Mouse (Mus musculus) left cerebral cortex, postnatal 14 days (tissue): Measurements from ENCODE around the gene Slc17a2. TPM values are rescaled to one million over a fixed set of nuclear protein-coding genes. Genes with fewer than 3 reads are reported as not detected.

Experiments used
- DNase-seq, 2 experiments: peaks; one replicate each; pipeline ENCODE4 v3.0.0; 2021 to 2022; ENCODE audit warnings: low spot score in 2 of 2, mixed read lengths in 1 of 2
- intact Hi-C: fragments of 180-260 bp; cut with DNase I; formaldehyde crosslinking; loops from one replicate; pipeline ENCODE4 v1.15.1; 2025
- total RNA-seq, 2 experiments: library from RNA; stranded (reverse); gene quantifications; 2 replicates each; pipeline ENCODE4 v1.2.3; 2021

Gene Slc17a2
- total RNA-seq, 2 experiments from 2014 or later = not detected

- intact Hi-C loops = no loop called here
- no peak for DNase-seq
Observed at GRCm38 (mm10) chr13:23778339-23778738, 28.5 kb upstream of the Slc17a2 start.

GRCm38 (mm10) chr13:23779025-23779424 is 27.8 kb upstream of the Slc17a2 start:
- intact Hi-C loops = no loop called here

GRCm38 (mm10) chr13:23792520-23792919 is 14.3 kb upstream of the Slc17a2 start:
- intact Hi-C loops = loop anchor here (5.0 kb wide), 2 partner anchors 95 to 895 kb away; no protein-coding TSS in a partner anchor
- peak; percentile 69 to 77 for DNase-seq

More at GRCm38 (mm10) chr13:23779025-23779424, 27.8 kb upstream of the Slc17a2 start:
- DNase-seq = no peak

- intact Hi-C loops = no loop called here
- no peak for DNase-seq
Observed at GRCm38 (mm10) chr13:23799405-23799804, 7.4 kb upstream of the Slc17a2 start.

GRCm38 (mm10) chr13:23804532-23804931 is 2.3 kb upstream of the Slc17a2 start:
- intact Hi-C loops = no loop called here

GRCm38 (mm10) chr13:23816148-23816547 is 9.4 kb downstream of the Slc17a2 start:
- intact Hi-C loops = no loop called here
- DNase-seq = no peak

More at GRCm38 (mm10) chr13:23804532-23804931, 2.3 kb upstream of the Slc17a2 start:
- DNase-seq = no peak

GRCm38 (mm10) chr13:23820179-23820940 is 13.6 kb downstream of the Slc17a2 start:
- intact Hi-C loops = no loop called here
- DNase-seq = no peak

GRCm38 (mm10) chr13:23822213-23822612 is 15.4 kb downstream of the Slc17a2 start:
- no peak for DNase-seq
- intact Hi-C loops = no loop called here

- DNase-seq = no peak
- intact Hi-C loops = no loop called here
Observed at GRCm38 (mm10) chr13:23826606-23827005, 19.8 kb downstream of the Slc17a2 start.

GRCm38 (mm10) chr13:23833053-23833452 is 26.3 kb downstream of the Slc17a2 start:
- peak; percentile 34 to 77 for DNase-seq
- intact Hi-C loops = loop anchor here (5.0 to 10.0 kb wide), 3 partner anchors 119 to 464 kb away; no protein-coding TSS in a partner anchor

GRCm38 (mm10) chr13:23834836-23835235 is 28.0 kb downstream of the Slc17a2 start:
- intact Hi-C loops = loop anchor here (5.0 to 10.0 kb wide), 3 partner anchors 117 to 462 kb away; no protein-coding TSS in a partner anchor
- no peak for DNase-seq

GRCm38 (mm10) chr13:23836630-23837029 is 29.8 kb downstream of the Slc17a2 start:
- intact Hi-C loops = loop anchor here (10.0 kb wide), 1 partner anchor 168 kb away; no protein-coding TSS in a partner anchor
- DNase-seq = no peak

- no peak for DNase-seq
- intact Hi-C loops = loop anchor here (10.0 kb wide), 1 partner anchor 165 kb away; no protein-coding TSS in a partner anchor
Observed at GRCm38 (mm10) chr13:23839308-23839707, 32.5 kb downstream of the Slc17a2 start, which contains the start of gene Slc17a3. Slc17a3 (plus strand) TSS chr13:23839434.

- intact Hi-C loops = no loop called here
- no peak for DNase-seq
Observed at GRCm38 (mm10) chr13:23845851-23846250, 39.1 kb downstream of the Slc17a2 start.

- peak in 1 of 2 experiments; percentile 23 for DNase-seq
- intact Hi-C loops = no loop called here
Observed at GRCm38 (mm10) chr13:23849299-23849698, 42.5 kb downstream of the Slc17a2 start.

GRCm38 (mm10) chr13:23856401-23856800 is 49.6 kb downstream of the Slc17a2 start:
- intact Hi-C loops = no loop called here

GRCm38 (mm10) chr13:23861815-23862214 is 55.0 kb downstream of the Slc17a2 start:
- intact Hi-C loops = no loop called here
- no peak for DNase-seq

More at GRCm38 (mm10) chr13:23856401-23856800, 49.6 kb downstream of the Slc17a2 start:
- DNase-seq = no peak

GRCm38 (mm10) chr13:23864711-23865110 is 57.9 kb downstream of the Slc17a2 start:
- intact Hi-C loops = no loop called here
- peak in 1 of 2 experiments; percentile 5 for DNase-seq

- intact Hi-C loops = no loop called here
- no peak for DNase-seq
Observed at GRCm38 (mm10) chr13:23866086-23866710, 59.4 kb downstream of the Slc17a2 start.

- no peak for DNase-seq
- intact Hi-C loops = no loop called here
Observed at GRCm38 (mm10) chr13:23867000-23867399, 60.2 kb downstream of the Slc17a2 start.
